Mouse (Mus musculus) skeletal muscle tissue, adult 2 months (tissue): ENCODE measurements at regions not wholly inside any gene's neighbourhood (a gene's known extent, or its start where the extent isn't known, plus 50 kb on each side); places are given as distances from the start of the nearest gene placed in this dataset.

Experiments used
- DNase-seq: peaks from one replicate; pipeline ENCODE4 v3.0.0-alpha.2; 2012; ENCODE audit warnings: low read depth, low spot score

DNA sequence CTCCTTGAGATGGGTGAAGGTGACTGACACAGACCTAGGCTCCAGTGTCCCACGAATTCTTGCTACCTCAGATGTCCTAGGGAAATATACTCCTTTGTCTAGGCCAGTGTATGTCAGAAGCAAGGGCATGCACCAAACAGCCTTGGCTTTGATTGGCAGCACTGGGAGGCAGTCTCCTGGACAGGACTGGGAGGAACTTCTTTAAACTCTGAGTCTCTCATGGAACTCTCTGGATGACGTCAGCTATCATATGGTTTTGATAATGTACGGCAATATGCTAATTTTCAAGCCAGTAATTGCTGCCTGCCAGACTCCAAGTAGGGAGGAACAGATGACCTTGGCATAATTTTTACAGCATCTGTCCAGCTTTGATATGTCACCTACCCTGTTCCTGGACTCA is 528.5 kb downstream of the Tshz3 start:
- no peak for DNase-seq

DNA sequence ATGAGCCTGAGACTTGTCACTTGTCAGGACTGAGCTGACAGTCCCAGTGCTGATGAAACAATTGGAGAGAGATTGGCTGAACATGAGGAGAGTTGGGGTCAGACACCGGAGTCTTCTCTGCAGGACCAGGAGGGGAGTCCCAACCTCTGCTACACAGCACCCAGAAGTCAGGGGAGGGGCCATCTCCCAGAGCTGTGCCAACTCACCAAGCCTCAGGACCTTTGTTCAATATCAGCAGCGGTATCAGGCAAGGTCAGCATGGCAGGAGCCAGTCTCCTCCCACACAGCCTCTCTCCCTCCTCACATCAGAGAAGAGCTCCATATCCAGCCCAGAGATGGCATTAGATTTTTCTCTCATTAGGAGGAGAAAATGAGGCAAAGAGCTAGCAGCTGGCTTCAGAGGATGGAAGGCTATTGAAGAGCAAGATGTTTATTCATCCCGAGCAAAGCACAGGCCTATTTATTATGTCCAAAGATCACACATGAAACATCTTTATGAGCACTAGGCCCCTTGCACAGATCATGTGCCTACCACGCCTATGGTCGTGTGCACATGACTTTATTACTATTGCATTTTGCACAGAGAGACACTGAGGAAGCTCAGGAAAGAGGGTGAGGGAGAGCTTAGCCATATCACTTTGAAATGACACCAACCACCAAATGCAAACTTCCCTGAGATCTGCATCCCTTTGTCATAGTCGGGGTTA is 532.9 kb downstream of the Tshz3 start:
- DNase-seq: no peak

DNA sequence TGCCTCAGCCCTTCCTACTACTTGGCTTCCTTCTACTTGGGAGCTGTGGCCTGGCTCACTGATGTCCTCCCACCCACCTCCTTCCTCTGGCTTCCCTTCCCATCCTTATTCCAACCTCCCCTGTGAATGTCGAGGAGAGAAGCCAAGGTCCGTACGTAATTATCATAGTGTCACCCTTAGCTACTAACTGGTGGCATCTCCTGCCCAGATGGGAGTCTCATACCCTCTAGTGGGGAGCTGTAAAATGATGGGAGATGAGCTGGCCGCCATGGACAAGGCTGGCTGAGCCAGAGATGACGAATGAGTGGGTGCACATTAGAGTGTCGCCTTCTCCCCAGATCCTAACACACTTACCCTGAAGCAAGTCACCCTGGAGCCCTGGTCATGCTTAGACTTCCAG is 532.6 kb downstream of the Zfp536 start:
- no peak for DNase-seq

DNA sequence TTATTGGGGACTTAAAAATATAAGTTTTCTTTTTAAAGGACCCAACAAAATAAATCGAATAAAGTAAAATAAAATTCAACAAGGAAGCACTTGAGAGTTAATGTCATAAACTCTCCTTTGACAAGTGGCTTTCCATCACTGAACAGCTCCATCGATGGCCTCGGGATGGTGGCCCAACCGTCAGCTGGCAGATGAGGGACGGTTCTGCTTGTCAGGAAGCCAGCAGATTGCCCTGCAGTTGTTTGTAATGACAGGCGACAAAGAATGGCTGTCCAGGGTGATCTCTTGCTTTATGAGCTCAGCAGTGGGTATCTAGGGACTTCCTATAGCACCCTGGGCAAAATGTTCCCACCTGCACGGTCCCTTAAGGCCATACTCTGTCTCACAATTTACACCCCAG is 531.7 kb downstream of the Zfp536 start:
- DNase-seq: no peak

DNA sequence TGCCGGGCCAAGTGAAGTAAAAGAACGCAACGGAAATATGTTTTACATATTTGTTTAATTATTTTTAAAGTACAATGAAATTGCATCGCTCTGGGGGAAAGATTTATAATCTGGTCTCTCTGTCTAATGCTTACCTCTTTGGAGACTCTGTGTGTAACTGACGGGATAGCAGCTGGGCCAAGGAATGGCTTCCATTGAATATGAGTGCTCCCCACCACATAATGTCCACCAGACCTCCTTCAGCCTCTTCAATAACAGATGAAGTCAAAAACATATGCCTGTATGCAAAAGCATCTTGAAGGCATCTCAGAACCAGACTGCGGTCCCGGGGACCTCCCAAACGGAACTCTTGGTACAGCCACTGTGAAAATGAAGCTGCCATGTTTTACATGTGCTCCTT is 531.0 kb downstream of the Zfp536 start:
- DNase-seq: no peak

DNA sequence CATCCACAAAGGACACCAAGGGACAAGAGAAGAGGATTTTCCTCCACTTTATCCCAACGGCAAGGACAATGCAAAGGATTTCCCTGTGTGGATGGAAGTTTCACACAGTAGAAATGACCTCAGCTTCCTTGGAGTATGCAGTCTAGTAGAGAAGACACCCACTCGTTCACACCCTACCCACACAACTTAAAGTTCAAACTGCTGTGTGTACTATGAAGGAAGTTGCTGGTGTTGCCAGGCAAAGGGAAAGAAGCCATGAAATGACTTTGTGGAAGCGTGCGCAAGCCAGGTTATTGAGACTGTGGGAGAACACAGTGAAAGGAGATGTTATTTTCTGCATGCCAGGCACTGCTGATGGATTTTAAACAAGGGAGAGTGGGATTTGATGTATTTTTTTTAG is 527.3 kb downstream of the Zfp536 start:
- DNase-seq: no peak

DNA sequence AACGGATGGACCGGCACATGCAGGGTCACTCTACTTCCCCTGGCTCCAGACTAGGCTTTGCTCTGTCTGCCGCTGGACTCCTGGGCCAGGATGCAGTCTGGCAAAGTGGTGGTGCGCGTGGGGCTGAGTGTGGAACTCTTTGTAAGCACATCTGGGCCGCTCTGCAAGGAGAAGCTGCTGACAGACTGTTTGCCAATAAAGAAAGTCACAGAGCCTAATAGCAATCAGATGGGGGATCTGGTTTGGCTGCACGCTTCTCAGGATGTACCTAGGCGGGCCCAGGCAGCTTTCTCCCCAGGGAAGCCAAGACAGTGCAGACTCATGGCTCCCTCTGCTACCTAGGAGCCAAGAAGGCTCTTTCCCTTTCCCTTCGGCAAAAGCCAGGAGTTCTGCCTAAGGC is 519.0 kb downstream of the Zfp536 start:
- peak; percentile 64 for DNase-seq

DNA sequence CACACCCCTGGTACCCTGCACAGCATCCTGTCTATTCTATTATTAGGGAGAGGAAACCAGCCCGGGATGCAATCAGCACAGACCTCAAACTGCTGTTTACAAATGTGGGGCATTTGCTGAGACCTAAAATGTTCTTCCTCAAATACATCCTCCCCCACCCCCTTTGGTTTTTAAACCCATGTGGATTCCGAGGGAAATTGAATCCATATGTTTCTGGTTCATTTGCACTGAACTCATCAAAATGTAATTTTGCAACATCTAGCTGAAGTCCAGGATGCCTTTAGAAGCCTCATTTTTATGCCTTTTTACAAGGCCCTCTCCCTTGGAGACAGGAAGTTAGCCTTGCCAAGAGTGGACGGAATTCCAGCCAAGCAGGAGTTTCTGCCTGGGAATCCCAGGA is 517.6 kb downstream of the Zfp536 start:
- peak; percentile 4 for DNase-seq

- DNase-seq: no peak
These were observed 514.1 kb downstream of the Zfp536 start for GRCm38 (mm10) chr7:37259293-37259692.

DNA sequence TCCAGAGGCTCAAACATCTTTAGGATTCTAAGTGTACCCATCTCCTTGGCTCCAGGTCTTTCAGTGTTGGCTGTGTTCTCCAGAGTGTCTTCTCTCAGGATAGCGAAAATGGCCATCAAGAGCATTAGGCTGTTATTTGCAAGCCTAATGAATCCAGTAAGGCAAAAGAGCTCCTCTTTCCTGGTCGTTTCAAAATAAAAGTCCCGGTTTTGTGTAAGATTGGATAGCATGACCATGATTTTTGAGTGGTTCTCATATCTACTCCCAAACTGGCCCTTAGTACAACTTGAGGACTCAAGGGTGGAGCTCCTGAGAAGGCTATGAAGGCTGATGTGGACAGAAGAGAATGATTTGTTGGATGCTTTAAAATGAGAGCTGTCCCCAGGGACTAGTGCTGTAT is 510.6 kb downstream of the Zfp536 start:
- no peak for DNase-seq

DNA sequence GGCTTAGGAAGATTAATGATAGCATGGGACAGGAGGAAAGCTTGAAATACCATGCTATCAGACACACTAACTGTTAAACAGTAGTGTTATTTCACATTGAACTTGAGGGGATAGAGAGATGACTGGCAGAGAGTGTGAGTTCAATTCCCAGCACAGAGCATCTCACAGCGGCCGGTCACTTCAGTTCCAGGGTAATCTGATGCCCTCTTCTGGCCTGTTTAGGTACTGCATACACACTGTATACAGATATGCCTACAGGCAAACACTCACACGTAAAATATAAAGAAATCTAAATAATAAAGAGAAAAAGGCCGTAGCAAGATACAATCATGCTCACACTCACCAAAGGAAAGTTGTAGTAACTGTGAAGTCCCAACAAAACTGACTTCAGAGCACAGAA is 506.0 kb downstream of the Zfp536 start:
- no peak for DNase-seq

DNA sequence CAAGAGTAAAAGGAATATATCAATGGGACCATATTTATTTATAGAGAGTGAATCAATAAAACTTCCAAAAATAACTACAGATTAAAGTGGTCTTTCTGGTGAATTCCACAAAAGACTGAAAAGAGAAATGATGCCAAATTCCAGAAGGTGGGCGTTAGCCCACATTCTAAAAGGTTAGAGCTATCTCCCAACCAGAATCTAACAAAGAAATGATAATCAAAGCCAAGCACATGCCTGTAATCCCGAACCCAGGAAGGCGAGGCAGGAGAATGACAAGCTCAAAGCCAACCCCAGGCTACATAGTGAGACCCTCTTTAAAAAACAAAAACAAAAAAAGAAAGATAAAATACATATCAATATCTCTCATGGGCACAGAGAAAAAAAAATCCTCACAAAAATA is 502.6 kb downstream of the Zfp536 start:
- no peak for DNase-seq

DNA sequence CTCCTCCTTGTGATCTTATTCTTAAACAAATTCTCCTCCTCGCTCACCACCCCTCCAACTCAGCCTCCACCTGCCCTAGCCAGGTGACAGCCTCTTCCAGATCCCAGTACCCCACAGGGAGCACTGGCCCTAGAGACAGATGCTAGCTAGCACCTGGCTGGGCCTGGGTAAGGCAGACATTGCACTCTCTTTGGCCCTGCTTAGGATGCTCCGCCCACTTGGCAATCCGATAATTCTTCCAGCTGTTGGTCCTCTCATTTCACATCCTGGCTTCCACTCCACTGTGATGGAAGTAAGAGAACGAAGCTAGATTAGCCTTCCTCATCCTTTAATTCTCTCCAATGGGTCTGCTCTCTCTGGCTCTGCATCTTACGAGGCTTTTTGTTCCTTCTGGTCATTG is 483.4 kb downstream of the Zfp536 start:
- peak; percentile 11 for DNase-seq

- DNase-seq: no peak
These were observed 482.9 kb downstream of the Zfp536 start for GRCm38 (mm10) chr7:37290493-37291045.

DNA sequence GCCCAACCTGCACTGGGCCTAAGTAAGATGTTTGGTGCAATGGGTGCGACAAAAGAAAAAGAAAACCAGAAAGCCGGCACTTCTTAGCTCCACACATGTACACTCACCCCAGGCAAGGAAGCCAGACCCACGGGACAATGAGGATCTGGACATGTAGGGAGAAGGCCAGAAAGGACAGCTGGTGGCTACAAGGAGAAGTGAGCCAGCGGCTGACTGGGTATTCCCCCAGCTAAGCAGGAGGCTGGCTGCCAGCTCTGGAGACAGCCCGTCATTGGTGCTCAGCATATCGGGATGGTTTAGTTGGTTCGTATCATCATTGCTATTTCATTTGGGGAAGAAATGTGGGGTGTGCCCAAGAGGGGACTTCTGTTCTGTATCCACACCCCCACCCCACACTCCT is 481.7 kb downstream of the Zfp536 start:
- peak; percentile 48 for DNase-seq

DNA sequence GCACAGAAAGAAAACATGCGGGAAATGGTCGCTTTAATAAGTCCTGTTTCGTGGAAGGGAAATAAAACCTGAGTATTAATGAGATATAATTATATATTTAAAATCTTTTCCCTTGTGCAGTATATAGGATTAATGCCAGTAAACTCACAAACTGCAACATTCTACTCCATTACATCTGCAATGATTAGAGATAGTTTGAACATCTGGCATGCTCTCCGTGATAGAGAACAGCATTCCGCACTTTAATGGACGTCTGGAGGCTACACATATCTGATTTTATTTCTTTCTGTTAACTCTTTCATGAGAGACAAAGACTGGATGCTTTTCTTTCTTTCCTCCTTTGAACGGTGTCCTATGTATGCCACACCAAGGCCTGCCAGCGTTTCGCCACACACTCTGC is 480.9 kb downstream of the Zfp536 start:
- DNase-seq: no peak

DNA sequence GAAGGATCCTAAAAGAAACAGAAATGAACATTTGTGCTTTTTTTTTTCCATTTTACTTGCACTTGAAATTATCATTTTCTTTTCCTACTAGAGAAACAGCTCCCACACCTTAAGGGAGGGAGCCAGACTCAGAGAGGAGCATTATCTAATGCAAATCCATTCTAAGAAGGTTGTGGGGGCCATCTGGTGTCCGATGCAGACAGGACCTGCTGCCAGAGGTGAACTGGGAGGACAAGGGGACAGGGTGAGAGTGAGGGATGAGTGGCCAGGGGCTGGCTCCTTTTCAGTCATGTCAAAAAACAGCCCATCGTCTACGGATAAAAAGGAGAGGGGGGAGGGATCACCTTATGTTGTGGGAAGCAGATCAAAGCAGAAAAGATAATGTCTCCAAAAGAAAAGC is 474.6 kb downstream of the Zfp536 start:
- DNase-seq: no peak

DNA sequence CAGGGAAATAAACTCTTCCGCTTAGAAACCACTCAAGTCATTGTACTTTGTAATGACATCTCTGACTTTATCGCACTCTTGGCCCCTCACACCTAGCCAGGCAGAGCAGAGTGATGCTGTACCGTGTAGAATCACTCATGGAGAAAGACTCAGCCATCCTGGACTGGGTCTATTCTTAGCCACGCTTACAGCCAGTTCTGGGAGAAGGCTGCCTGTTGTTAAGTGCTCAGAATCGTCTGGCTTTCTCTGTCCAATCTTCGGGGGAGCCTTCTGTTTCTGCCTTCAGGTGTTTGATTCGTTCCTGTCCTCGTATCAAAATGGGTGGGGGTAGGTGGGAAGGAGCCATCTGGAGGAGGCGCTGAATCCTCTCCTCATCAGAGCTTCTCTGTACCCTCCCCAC is 468.0 kb downstream of the Zfp536 start:
- no peak for DNase-seq

- no peak for DNase-seq
These were observed 466.2 kb downstream of the Zfp536 start for GRCm38 (mm10) chr7:37307191-37307590.

DNA sequence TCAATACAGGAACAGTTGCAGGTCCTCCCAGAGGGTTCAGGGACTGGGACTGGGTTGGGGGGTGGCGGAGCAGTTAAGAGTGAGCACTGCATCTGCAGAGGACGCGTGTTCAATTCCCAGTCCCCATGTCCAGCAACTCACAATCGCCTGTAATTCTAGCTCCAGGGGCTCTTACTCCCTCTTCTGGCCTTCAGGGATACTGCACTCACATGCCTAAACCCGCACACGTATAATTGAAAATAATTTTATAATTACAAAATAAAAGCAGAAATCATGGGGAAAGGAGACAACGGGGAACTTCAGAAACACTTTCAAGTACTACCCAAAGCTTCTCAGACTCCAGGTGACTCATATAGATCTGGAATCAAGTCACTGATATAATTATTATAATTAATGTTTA is 448.8 kb downstream of the Zfp536 start:
- no peak for DNase-seq

GRCm38 (mm10) chr7:37333451-37333850 is 440.0 kb downstream of the Zfp536 start:
- no peak for DNase-seq

DNA sequence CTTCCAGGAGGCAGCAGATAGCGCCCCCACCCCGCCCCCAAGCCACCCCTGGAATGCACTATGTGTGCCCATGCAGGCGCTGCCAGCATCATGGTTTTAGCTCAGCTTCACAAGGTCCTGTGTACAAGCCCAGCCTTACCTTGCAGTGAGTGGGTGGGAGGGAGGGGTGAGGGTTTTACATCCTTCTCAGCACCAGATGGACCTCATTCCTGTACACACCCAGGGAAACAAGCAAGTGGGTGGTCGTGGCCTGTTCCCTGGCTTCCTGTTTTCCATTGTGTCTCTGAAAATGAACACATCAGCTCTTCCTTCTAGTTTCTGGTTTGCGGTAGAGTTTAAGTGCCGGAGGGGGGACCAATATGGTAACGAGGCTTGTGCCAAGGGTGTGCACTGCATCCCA is 438.2 kb downstream of the Zfp536 start:
- DNase-seq: no peak

- DNase-seq: no peak
These were observed 437.1 kb downstream of the Zfp536 start for GRCm38 (mm10) chr7:37336171-37336850.
